Mouse (Mus musculus) embryonic facial prominence, embryonic 13.5 days (tissue): ENCODE measurements around the gene Cgn. TPM values are rescaled to one million over a fixed set of nuclear protein-coding genes. Genes with fewer than 3 reads are reported as not detected.

ENCODE experiments used
- ATAC-seq: fragments of 200-750 bp; cut with Nextera tagmentation; 2 replicates; pipeline ENCODE4 v1.8.0; 2017; ENCODE audit warnings: low read depth; ENCODE audit not compliant: insufficient number of reproducible peaks, insufficient read depth, low FRiP score, low TSS enrichment
- H3K27ac ChIP-seq: fragments of 300-500 bp; sonication (generic); 2 replicates; pipeline ENCODE4 v1.5.1; 2015; ENCODE audit warnings: moderate library complexity, mild to moderate bottlenecking, inconsistent platforms
- H3K27me3 ChIP-seq: fragments of 300-500 bp; sonication (generic); 2 replicates; pipeline ENCODE4 v1.6.1; 2015; ENCODE audit warnings: mild to moderate bottlenecking, inconsistent platforms
- H3K36me3 ChIP-seq: fragments of 300-500 bp; sonication (generic); 2 replicates; pipeline ENCODE4 v1.6.1; 2015; ENCODE audit warnings: mild to moderate bottlenecking, inconsistent platforms
- H3K4me1 ChIP-seq: fragments of 300-500 bp; sonication (generic); 2 replicates; pipeline ENCODE4 v1.6.1; 2015; ENCODE audit warnings: inconsistent platforms
- H3K4me2 ChIP-seq: fragments of 300-500 bp; sonication (generic); 2 replicates; pipeline ENCODE4 v1.6.1; 2015; ENCODE audit warnings: moderate library complexity, mild to moderate bottlenecking, inconsistent platforms
- H3K4me3 ChIP-seq: fragments of 300-500 bp; sonication (generic); 2 replicates; pipeline ENCODE4 v1.5.1; 2015; ENCODE audit warnings: mild to moderate bottlenecking, inconsistent platforms
- H3K9ac ChIP-seq: fragments of 300-500 bp; sonication (generic); 2 replicates; pipeline ENCODE4 v1.6.1; 2015; ENCODE audit warnings: mild to moderate bottlenecking, inconsistent platforms
- H3K9me3 ChIP-seq: fragments of 300-500 bp; sonication (generic); 2 replicates; pipeline ENCODE4 v1.6.1; 2016; ENCODE audit warnings: inconsistent platforms
- WGBS: fragments of 180-500 bp; shearing (Covaris S2); methylation state at CpG from one replicate; pipeline ENCODE4 v1.1.7; 2015; ENCODE audit warnings: mixed read lengths; 5-methylcytosine and 5-hydroxymethylcytosine counted together
- polyA plus RNA-seq: library from polyadenylated mRNA; unstranded; fragments of >200 nt; fragmentation: Nextera tagmentation; extraction: Ambion mirVana; gene quantifications from 2 replicates; pipeline ENCODE4 v1.2.1, GENCODE M21; 2015

The Cgn gene
- polyA plus RNA-seq, 1 experiment from 2014 or later = 7.2 TPM

GRCm38 (mm10) chr3:94814663-94815062 is 28.4 kb upstream of the Cgn start:
- 0 out of 2 replicates have a peak, but pooled peaks cover 2% of the 10 kb centered on the region for H3K27me3 ChIP-seq
- H3K4me1 ChIP-seq = 0 out of 2 replicates have a peak, but pooled peaks cover under 1% of the 10 kb centered on the region
- H3K27ac ChIP-seq = no peak overlapping the region
- H3K9ac ChIP-seq = no peak overlapping the region
- ATAC-seq = no peak
- H3K4me2 ChIP-seq = no peak overlapping the region
- H3K36me3 ChIP-seq = no peaks in the 10 kb centered on the region
- 76% methylated on average over 4 of the region's 4 CpGs for WGBS
- no peak overlapping the region for H3K4me3 ChIP-seq
- no peaks in the 10 kb centered on the region for H3K9me3 ChIP-seq

GRCm38 (mm10) chr3:94814063-94814462 is 27.8 kb upstream of the Cgn start:
- H3K4me1 ChIP-seq = no peaks in the 10 kb centered on the region
- 82% methylated on average over 4 of the region's 4 CpGs for WGBS
- H3K4me3 ChIP-seq = no peak overlapping the region
- no peak overlapping the region for H3K27ac ChIP-seq
- no peaks in the 10 kb centered on the region for H3K36me3 ChIP-seq
- 0 out of 2 replicates have a peak, but pooled peaks cover 2% of the 10 kb centered on the region for H3K27me3 ChIP-seq
- ATAC-seq = no peak
- no peaks in the 10 kb centered on the region for H3K9me3 ChIP-seq
- H3K4me2 ChIP-seq = no peak overlapping the region
- no peak overlapping the region for H3K9ac ChIP-seq

GRCm38 (mm10) chr3:94813651-94814050 is 27.4 kb upstream of the Cgn start:
- Histone ChIP-seq H3K27ac (no peak overlapping the region), H3K36me3 (no peaks in the 10 kb centered on the region), H3K9ac (no peak overlapping the region), H3K4me2 (no peak overlapping the region), H3K9me3 (no peaks in the 10 kb centered on the region), H3K4me1 (no peaks in the 10 kb centered on the region), H3K4me3 (no peak overlapping the region), H3K27me3 (0 out of 2 replicates have a peak, but pooled peaks cover 2% of the 10 kb centered on the region)
- no peak for ATAC-seq
- WGBS = 77% methylated on average over 3 of the region's 3 CpGs

- H3K9me3 ChIP-seq = no peaks in the 10 kb centered on the region
- H3K27me3 ChIP-seq = 0 out of 2 replicates have a peak, but pooled peaks cover 2% of the 10 kb centered on the region
- H3K27ac ChIP-seq = no peak overlapping the region
- H3K9ac ChIP-seq = no peak overlapping the region
- H3K4me2 ChIP-seq = 0 out of 2 replicates have a peak overlapping the region, but pooled peaks have one; percentile 21
- ATAC-seq = no peak
- H3K4me3 ChIP-seq = no peak overlapping the region
- H3K36me3 ChIP-seq = no peaks in the 10 kb centered on the region
- no peaks in the 10 kb centered on the region for H3K4me1 ChIP-seq
- 15% methylated on average over 4 of the region's 4 CpGs for WGBS
Observed at GRCm38 (mm10) chr3:94811628-94812027, 25.3 kb upstream of the Cgn start.

- Histone ChIP-seq H3K9me3 (no peaks in the 10 kb centered on the region), H3K4me2 (no peak overlapping the region), H3K9ac (no peak overlapping the region), H3K4me3 (no peak overlapping the region), H3K36me3 (no peaks in the 10 kb centered on the region), H3K27ac (no peak overlapping the region), H3K4me1 (no peaks in the 10 kb centered on the region), H3K27me3 (no peaks in the 10 kb centered on the region)
- no peak for ATAC-seq
- WGBS = 86% methylated on average over 1 of the region's 1 CpGs
Observed at GRCm38 (mm10) chr3:94808296-94808695, 22.0 kb upstream of the Cgn start.

- no peak overlapping the region for H3K4me3 ChIP-seq
- no peak for ATAC-seq
- H3K9me3 ChIP-seq = no peaks in the 10 kb centered on the region
- no peak overlapping the region for H3K4me2 ChIP-seq
- 76% methylated on average over 4 of the region's 4 CpGs for WGBS
- no peaks in the 10 kb centered on the region; the same call in 1 of the 2 replicates for H3K27me3 ChIP-seq
- H3K4me1 ChIP-seq = no peaks in the 10 kb centered on the region
- H3K36me3 ChIP-seq = no peaks in the 10 kb centered on the region
- H3K27ac ChIP-seq = no peak overlapping the region
- no peak overlapping the region for H3K9ac ChIP-seq
Observed at GRCm38 (mm10) chr3:94804976-94805375, 18.7 kb upstream of the Cgn start.

- 7% methylated on average over 10 of the region's 10 CpGs for WGBS
- no peak for ATAC-seq
- no peaks in the 10 kb centered on the region; the same call in 1 of the 2 replicates for H3K27me3 ChIP-seq
- H3K9me3 ChIP-seq = no peaks in the 10 kb centered on the region
- 0 out of 2 replicates have a peak overlapping the region, but pooled peaks have one; percentile 36 for H3K9ac ChIP-seq
- H3K4me1 ChIP-seq = no peaks in the 10 kb centered on the region
- H3K36me3 ChIP-seq = no peaks in the 10 kb centered on the region
- no peak overlapping the region for H3K27ac ChIP-seq
- no peak overlapping the region for H3K4me3 ChIP-seq
- 0 out of 2 replicates have a peak overlapping the region, but pooled peaks have one; percentile 16 for H3K4me2 ChIP-seq
Observed at GRCm38 (mm10) chr3:94804146-94804545, 17.9 kb upstream of the Cgn start.

- ATAC-seq = no peak
- no peak overlapping the region for H3K27ac ChIP-seq
- H3K36me3 ChIP-seq = no peaks in the 10 kb centered on the region
- H3K9me3 ChIP-seq = no peaks in the 10 kb centered on the region
- H3K4me2 ChIP-seq = no peak overlapping the region
- no peaks in the 10 kb centered on the region for H3K4me1 ChIP-seq
- no peaks in the 10 kb centered on the region for H3K27me3 ChIP-seq
- no peak overlapping the region for H3K9ac ChIP-seq
- no peak overlapping the region for H3K4me3 ChIP-seq
Observed at GRCm38 (mm10) chr3:94796181-94796580, 9.9 kb upstream of the Cgn start.

GRCm38 (mm10) chr3:94795596-94796140 is 9.4 kb upstream of the Cgn start:
- WGBS = 31% methylated on average over 7 of the region's 7 CpGs
- H3K27me3 ChIP-seq = no peaks in the 10 kb centered on the region
- no peaks in the 10 kb centered on the region for H3K36me3 ChIP-seq
- no peak overlapping the region for H3K4me2 ChIP-seq
- no peak overlapping the region for H3K4me3 ChIP-seq
- H3K4me1 ChIP-seq = no peaks in the 10 kb centered on the region
- H3K9ac ChIP-seq = no peak overlapping the region
- H3K9me3 ChIP-seq = no peaks in the 10 kb centered on the region
- ATAC-seq = no peak
- H3K27ac ChIP-seq = no peak overlapping the region

GRCm38 (mm10) chr3:94794359-94794758 is 8.1 kb upstream of the Cgn start:
- Histone ChIP-seq H3K27ac (no peak overlapping the region), H3K4me3 (no peak overlapping the region), H3K36me3 (no peaks in the 10 kb centered on the region), H3K9ac (no peak overlapping the region), H3K4me2 (no peak overlapping the region), H3K9me3 (no peaks in the 10 kb centered on the region), H3K4me1 (no peaks in the 10 kb centered on the region), H3K27me3 (no peaks in the 10 kb centered on the region)
- WGBS = 72% methylated on average over 2 of the region's 2 CpGs
- ATAC-seq = no peak

GRCm38 (mm10) chr3:94793672-94794071 is 7.4 kb upstream of the Cgn start:
- Histone ChIP-seq H3K9me3 (no peaks in the 10 kb centered on the region), H3K27ac (no peak overlapping the region), H3K27me3 (no peaks in the 10 kb centered on the region), H3K9ac (no peak overlapping the region), H3K4me3 (no peak overlapping the region), H3K4me1 (no peaks in the 10 kb centered on the region), H3K4me2 (no peak overlapping the region), H3K36me3 (no peaks in the 10 kb centered on the region)
- WGBS = 75% methylated on average over 2 of the region's 2 CpGs
- ATAC-seq = no peak

- 80% methylated on average over 2 of the region's 2 CpGs for WGBS
- ATAC-seq = no peak
- no peak overlapping the region for H3K4me3 ChIP-seq
Observed at GRCm38 (mm10) chr3:94792258-94792657, 6.0 kb upstream of the Cgn start.

More at GRCm38 (mm10) chr3:94792258-94792657, 6.0 kb upstream of the Cgn start:
- no peak overlapping the region for H3K9ac ChIP-seq
- no peaks in the 10 kb centered on the region for H3K9me3 ChIP-seq
- H3K4me1 ChIP-seq = peaks cover 4% of the 10 kb centered on the region
- H3K4me2 ChIP-seq = no peak overlapping the region
- H3K27me3 ChIP-seq = no peaks in the 10 kb centered on the region
- no peaks in the 10 kb centered on the region for H3K36me3 ChIP-seq
- no peak overlapping the region for H3K27ac ChIP-seq
